Mouse (Mus musculus) kidney, embryonic 15.5 days (tissue): ENCODE data around the gene Emsy. TPM values are rescaled to one million over a fixed set of nuclear protein-coding genes. Genes with fewer than 3 reads are reported as not detected.

Source experiments
- ATAC-seq: fragments of 200-750 bp; cut with Nextera tagmentation; replicated peaks from 2 replicates; pipeline ENCODE4 v1.8.0; 2017; ENCODE audit warnings: moderate TSS enrichment; ENCODE audit not compliant: low FRiP score
- H3K27ac ChIP-seq: fragments of 300-500 bp; sonication (generic); 2 replicates; pipeline ENCODE4 v1.5.1; 2015; ENCODE audit warnings: mild to moderate bottlenecking, inconsistent platforms
- H3K27me3 ChIP-seq: fragments of 300-500 bp; sonication (generic); 2 replicates; pipeline ENCODE4 v1.6.1; 2015; ENCODE audit warnings: inconsistent platforms
- H3K36me3 ChIP-seq: fragments of 300-500 bp; sonication (generic); 2 replicates; pipeline ENCODE4 v1.6.1; 2015; ENCODE audit warnings: inconsistent platforms
- H3K4me1 ChIP-seq: fragments of 300-500 bp; sonication (generic); 2 replicates; pipeline ENCODE4 v1.6.1; 2015; ENCODE audit warnings: inconsistent platforms
- H3K4me2 ChIP-seq: fragments of 300-500 bp; sonication (generic); 2 replicates; pipeline ENCODE4 v1.6.1; 2015; ENCODE audit warnings: moderate library complexity, mild to moderate bottlenecking, inconsistent platforms
- H3K4me3 ChIP-seq: fragments of 300-500 bp; sonication (generic); replicated peaks from 2 replicates; pipeline ENCODE4 v1.5.1; 2015; ENCODE audit warnings: mild to moderate bottlenecking, inconsistent platforms
- H3K9ac ChIP-seq: fragments of 300-500 bp; sonication (generic); 2 replicates; pipeline ENCODE4 v1.6.1; 2015; ENCODE audit warnings: mild to moderate bottlenecking, inconsistent platforms
- H3K9me3 ChIP-seq: fragments of 300-500 bp; sonication (generic); replicated peaks from 2 replicates; pipeline ENCODE4 v1.6.1; 2016; ENCODE audit warnings: inconsistent platforms
- WGBS: fragments of 180-500 bp; shearing (Covaris S2); methylation state at CpG from one replicate; pipeline ENCODE4 v1.1.7; 2015; ENCODE audit warnings: mixed read lengths; 5-methylcytosine and 5-hydroxymethylcytosine counted together
- polyA plus RNA-seq: library from polyadenylated mRNA; unstranded; fragments of >200 nt; fragmentation: Nextera tagmentation; extraction: Ambion mirVana; gene quantifications from 2 replicates; pipeline ENCODE4 v1.2.1, GENCODE M21; 2015

Gene Emsy
- polyA plus RNA-seq, 1 experiment from 2014 or later: 32.4 TPM

DNA sequence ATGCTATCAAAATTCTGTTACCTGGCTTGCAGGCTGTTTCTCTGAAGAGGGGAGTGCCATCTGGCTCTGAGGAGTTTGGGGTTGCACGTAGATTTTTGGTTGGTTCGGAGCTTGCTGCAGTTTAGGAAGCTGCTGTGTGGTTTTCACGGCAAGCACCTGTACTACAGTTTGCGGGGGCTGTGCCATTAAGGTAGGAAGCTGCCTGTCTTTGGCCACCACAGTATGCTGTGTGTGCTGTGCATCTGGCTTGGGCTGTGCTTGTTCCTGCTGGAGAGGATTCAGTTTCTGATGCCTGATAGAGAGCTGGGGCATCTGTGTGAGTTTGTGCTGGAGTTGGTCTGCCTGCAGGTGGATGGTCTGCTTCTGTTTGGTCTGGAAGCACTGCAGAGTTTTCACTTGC lies 61.9 kb downstream of the Emsy start:
- Histone ChIP-seq H3K4me1 (no peaks in the 10 kb centered on the region), H3K9ac (no peak overlapping the region), H3K27me3 (no peaks in the 10 kb centered on the region), H3K9me3 (no peaks in the 10 kb centered on the region), H3K27ac (no peak overlapping the region), H3K36me3 (peaks cover 73% of the 10 kb centered on the region), H3K4me2 (no peak overlapping the region), H3K4me3 (no peak overlapping the region)
- no peak for ATAC-seq
- 94% methylated on average over 4 of the region's 4 CpGs for WGBS

DNA sequence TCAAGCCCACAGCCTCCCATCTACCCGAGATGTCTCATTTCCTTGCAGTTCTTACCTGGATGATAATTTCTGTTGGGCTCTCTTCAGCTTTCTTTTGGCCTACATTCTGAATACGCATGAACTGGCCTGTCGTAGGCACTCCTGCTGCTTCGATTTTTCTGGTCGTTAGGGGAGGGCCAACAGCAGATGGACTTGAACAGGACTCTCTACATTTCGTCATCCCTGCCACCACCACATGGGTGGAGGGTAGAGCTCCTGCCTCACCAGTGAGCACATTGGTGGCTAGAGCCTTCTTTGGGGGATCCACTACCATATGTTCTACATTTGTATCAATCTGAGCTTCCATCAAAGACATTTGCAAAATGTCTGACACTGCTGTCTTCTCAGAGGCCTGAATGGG lies 63.3 kb downstream of the Emsy start:
- no peak overlapping the region for H3K4me3 ChIP-seq
- H3K9me3 ChIP-seq: no peaks in the 10 kb centered on the region
- no peaks in the 10 kb centered on the region for H3K4me1 ChIP-seq
- no peak overlapping the region for H3K27ac ChIP-seq
- no peak overlapping the region for H3K4me2 ChIP-seq
- no peak for ATAC-seq
- H3K36me3 ChIP-seq: peaks cover 72% of the 10 kb centered on the region
- WGBS: 86% methylated on average over 6 of the region's 6 CpGs
- H3K9ac ChIP-seq: no peak overlapping the region
- no peaks in the 10 kb centered on the region for H3K27me3 ChIP-seq

DNA sequence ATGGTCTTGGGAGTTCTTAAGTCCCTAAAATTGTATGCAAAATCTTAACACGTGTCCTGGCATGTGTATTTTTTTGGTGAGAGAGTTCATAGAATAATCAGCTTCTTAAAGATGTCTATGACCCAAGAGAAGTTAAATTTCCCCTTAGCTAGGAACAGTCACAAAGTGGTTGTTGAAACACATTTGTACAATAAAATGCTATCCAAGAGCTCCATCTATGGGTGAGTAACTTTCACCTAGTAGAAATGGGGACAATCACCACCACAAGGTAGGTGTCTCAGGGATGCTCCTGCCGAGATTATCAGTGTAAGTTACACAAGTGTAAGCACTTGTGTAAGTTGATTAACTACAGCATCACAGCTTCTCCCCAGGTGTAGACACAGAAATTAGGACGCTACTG lies 67.6 kb downstream of the Emsy start:
- Histone ChIP-seq H3K9me3 (no peaks in the 10 kb centered on the region), H3K27me3 (no peaks in the 10 kb centered on the region), H3K4me2 (no peak overlapping the region), H3K4me3 (no peak overlapping the region), H3K9ac (no peak overlapping the region), H3K4me1 (no peaks in the 10 kb centered on the region), H3K36me3 (peaks cover 42% of the 10 kb centered on the region), H3K27ac (no peak overlapping the region)
- 63% methylated on average over 3 of the region's 3 CpGs for WGBS
- ATAC-seq: no peak

DNA sequence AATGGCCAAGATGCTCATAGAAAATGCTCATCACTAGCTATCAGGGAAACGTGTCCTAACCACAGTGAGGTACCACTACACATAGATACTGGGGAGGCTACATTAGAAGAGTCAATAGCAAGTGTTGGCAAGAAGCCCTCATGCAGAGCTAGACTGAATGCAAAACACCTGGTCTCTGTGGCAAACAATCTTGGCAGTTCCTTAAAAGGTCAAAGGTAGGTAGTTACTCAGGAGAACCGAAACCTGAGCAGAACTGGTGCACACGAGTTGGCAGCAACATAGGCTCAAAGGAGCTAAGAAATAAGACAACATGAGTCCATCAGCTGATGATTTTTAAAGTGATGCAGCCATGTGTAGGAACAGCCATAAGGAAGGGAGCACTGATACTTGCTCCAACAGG lies 70.3 kb downstream of the Emsy start:
- Histone ChIP-seq H3K27ac (no peak overlapping the region), H3K27me3 (no peaks in the 10 kb centered on the region), H3K4me3 (no peak overlapping the region), H3K4me2 (no peak overlapping the region), H3K9me3 (no peaks in the 10 kb centered on the region), H3K4me1 (no peaks in the 10 kb centered on the region), H3K36me3 (peaks cover 25% of the 10 kb centered on the region), H3K9ac (no peak overlapping the region)
- 70% methylated on average over 3 of the region's 3 CpGs for WGBS
- ATAC-seq: no peak

DNA sequence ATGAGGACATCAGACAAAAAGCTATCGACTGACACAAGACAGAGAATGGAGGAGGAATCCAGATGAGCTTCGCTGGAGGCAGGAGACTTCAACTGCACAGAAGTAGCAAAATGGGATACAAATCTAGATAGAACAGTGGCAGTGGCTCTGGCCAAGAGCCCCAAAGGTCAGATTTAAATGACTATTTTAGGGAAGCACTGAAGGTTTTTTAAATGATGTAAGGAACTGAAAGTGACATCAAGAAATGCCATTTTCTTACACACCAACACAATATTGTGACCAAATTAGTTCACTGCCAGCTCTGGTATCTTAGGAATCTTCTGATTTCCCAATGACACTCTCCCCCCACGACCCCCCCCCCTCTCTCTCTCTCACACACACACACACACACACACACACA lies 72.0 kb downstream of the Emsy start:
- ATAC-seq: no peak
- no peaks in the 10 kb centered on the region for H3K4me1 ChIP-seq
- H3K4me2 ChIP-seq: no peak overlapping the region
- no peak overlapping the region for H3K9ac ChIP-seq
- peaks cover 8% of the 10 kb centered on the region for H3K36me3 ChIP-seq
- WGBS: 82% methylated on average over 2 of the region's 3 CpGs
- H3K27ac ChIP-seq: no peak overlapping the region
- H3K4me3 ChIP-seq: no peak overlapping the region
- H3K27me3 ChIP-seq: no peaks in the 10 kb centered on the region
- H3K9me3 ChIP-seq: no peaks in the 10 kb centered on the region

DNA sequence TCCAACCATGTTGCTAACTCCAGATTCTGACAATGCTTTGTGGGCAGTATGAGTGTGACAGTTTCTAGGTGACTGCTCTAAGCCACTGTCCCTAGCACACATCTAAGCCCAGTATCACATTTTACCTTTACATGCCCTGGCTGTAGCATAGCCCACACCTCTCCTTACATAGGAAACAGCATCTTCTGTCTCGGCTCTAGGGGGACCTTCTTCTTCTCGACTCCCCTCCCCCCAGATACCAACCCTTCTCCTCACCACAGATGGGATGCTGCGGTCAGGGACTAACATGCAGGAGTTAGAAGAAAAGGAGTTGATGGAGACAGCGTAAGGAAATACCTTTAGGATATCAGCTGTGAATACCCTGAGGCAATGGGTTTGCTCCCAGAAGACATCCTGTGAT lies 75.3 kb downstream of the Emsy start:
- H3K9ac ChIP-seq: no peak overlapping the region
- H3K9me3 ChIP-seq: no peaks in the 10 kb centered on the region
- no peak overlapping the region for H3K27ac ChIP-seq
- H3K4me2 ChIP-seq: no peak overlapping the region
- H3K4me1 ChIP-seq: no peaks in the 10 kb centered on the region
- H3K4me3 ChIP-seq: no peak overlapping the region
- no peak for ATAC-seq
- H3K36me3 ChIP-seq: no peaks in the 10 kb centered on the region
- 80% methylated on average over 4 of the region's 4 CpGs for WGBS
- no peaks in the 10 kb centered on the region for H3K27me3 ChIP-seq

DNA sequence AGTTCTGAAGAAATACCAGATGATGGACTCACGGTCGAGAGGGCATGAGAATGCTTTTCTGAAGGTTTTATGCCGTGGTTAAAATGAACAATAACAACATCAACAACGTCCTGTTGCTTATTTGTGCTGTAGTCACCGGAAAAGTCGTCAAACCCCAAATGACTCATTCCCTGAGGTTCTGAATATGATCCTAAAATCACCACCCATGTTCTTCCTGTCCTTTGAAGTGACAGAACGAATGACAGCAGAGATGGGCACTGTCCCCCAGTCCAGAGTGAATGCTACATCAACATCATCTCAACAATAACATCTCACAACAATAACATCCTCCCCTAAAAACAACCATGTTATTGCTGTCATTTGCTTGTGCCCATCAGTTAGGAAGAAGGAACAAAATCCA lies 76.1 kb downstream of the Emsy start:
- Histone ChIP-seq H3K27me3 (no peaks in the 10 kb centered on the region), H3K9ac (no peak overlapping the region), H3K4me3 (no peak overlapping the region), H3K9me3 (no peaks in the 10 kb centered on the region), H3K36me3 (no peaks in the 10 kb centered on the region), H3K4me1 (no peaks in the 10 kb centered on the region), H3K27ac (peak overlapping the region; percentile 32; the same call in 1 of the 2 replicates), H3K4me2 (no peak overlapping the region)
- WGBS: 50% methylated on average over 7 of the region's 7 CpGs
- ATAC-seq: no peak

DNA sequence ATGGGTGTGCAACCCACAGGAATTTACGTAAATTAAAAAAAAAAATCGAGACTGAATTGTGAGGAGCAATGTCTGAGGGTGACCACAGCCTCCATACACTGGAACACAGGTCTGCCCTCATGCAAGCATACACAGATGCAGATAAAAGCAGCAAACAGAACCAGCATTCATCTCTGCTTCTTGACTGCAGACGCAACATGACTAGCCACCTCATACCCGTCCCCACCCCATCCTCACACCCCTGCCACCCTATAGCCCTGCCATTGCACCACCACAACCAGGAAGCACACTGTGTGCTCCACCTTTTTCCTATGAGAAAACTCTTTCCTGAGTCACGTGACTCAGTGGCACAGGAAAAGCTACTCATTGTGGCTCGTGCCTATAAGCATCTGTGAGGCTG lies 76.9 kb downstream of the Emsy start:
- ATAC-seq: no peak
- Histone ChIP-seq H3K27me3 (no peaks in the 10 kb centered on the region), H3K4me2 (no peak overlapping the region), H3K9me3 (no peaks in the 10 kb centered on the region), H3K4me1 (peaks cover 1% of the 10 kb centered on the region; the same call in 1 of the 2 replicates), H3K36me3 (no peaks in the 10 kb centered on the region), H3K9ac (no peak overlapping the region), H3K27ac (no peak overlapping the region), H3K4me3 (no peak overlapping the region)
- WGBS: 79% methylated on average over 6 of the region's 6 CpGs

DNA sequence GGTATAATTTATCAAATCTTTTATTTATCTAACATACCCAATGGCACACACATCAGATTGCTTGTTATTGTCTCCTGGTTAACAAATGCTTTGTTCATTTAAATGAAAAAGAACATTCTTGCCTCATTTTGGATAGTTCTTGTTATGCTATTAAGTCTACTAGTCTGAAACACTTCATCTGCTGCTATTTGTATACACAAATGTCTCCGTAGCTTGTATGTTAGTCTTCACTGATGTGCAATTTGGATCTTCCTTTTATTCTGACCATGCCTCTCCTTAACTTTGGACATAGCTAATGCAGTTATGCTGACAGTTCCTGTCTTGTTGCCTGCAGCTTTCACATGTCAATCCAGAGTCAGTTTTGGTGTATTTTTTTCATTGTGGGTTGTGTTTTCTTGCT lies 79.1 kb downstream of the Emsy start:
- WGBS: 88% methylated on average over 1 of the region's 1 CpGs
- Histone ChIP-seq H3K4me3 (no peak overlapping the region), H3K4me2 (no peak overlapping the region), H3K9ac (no peak overlapping the region), H3K4me1 (peaks cover 24% of the 10 kb centered on the region), H3K27ac (no peak overlapping the region), H3K27me3 (no peaks in the 10 kb centered on the region), H3K9me3 (no peaks in the 10 kb centered on the region), H3K36me3 (no peaks in the 10 kb centered on the region)
- ATAC-seq: no peak

DNA sequence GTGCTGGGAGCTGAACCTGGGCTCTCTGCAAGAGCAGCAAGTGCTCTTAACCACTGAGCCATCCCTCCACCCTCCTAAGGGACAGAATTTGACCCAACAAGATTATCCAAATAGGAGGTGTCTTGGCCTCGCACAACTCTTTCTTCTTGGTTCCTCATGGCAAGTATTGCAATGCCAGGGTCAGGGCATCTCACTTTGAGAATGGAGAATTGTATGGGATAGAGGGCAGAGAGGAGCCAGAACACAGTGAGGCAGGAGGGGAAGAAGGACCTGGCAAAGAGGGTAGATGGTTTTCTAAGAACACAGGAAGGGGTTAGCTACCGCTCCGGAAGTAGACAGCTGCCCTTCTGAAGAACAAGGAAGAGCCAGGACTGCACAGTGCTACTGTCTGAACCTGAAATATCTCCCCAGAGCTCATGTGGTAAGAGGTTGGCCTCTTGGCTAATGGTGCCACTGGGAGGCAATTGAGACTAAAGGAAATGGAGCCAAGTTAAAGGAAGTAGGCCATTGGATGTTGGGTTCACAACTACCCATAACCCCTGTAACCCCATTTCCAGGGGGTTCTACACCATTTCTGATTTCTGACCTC lies 80.8 kb downstream of the Emsy start:
- Histone ChIP-seq H3K4me3 (no peak overlapping the region), H3K27me3 (no peaks in the 10 kb centered on the region)
- WGBS: 97% methylated on average over 3 of the region's 3 CpGs

DNA sequence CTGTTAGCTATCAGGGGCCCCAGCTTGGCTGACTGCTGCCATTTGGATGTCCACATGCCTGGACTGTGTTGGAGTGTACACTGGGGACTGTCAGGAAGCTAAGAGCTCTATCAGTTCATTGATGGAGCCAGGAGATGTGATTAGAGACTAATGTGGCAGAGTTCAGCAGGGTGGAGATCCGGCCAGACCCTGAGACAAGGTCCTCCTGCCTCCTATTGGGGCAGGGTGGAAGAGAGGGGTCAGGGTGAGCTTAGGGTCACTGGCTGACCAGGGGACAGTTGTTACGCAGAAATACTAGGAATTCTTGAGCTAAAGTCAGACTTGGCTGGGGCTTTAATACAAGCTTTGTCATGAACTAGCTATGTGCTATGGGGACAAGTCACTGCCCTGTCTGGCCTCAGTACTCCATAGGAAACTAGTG lies 81.8 kb downstream of the Emsy start:
- WGBS: 69% methylated on average over 2 of the region's 2 CpGs
- ATAC-seq: no peak
- Histone ChIP-seq H3K27me3 (no peaks in the 10 kb centered on the region), H3K9ac (no peak overlapping the region), H3K9me3 (no peaks in the 10 kb centered on the region), H3K4me3 (no peak overlapping the region), H3K4me1 (peaks cover 41% of the 10 kb centered on the region), H3K36me3 (no peaks in the 10 kb centered on the region), H3K4me2 (no peak overlapping the region), H3K27ac (peak overlapping the region; percentile 97; the same call in 1 of the 2 replicates)

More for the DNA sequence above, 80.8 kb downstream of the Emsy start:
- Histone ChIP-seq H3K4me1 (peaks cover 40% of the 10 kb centered on the region), H3K36me3 (no peaks in the 10 kb centered on the region), H3K27ac (no peak overlapping the region), H3K4me2 (no peak overlapping the region), H3K9me3 (no peaks in the 10 kb centered on the region), H3K9ac (no peak overlapping the region)
- no peak for ATAC-seq

DNA sequence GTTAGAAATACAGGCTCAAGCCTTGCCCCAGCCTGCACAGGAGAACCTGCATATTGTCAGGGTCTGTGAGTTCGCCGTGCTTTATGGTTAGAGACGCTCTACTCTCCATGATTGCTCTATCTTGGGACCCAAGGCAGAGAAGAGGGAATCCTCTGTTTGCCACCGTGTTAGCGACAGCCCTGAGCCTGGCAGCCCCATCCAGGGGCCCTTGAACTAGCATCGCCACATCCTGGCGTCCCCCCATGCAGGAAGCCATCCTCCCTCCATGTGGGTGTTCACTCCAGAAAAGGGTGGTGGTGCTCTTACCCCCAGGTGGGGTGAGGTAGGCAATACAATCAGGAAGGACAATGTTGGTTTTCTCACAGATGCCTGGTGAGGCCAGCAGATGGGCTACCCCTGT lies 82.3 kb downstream of the Emsy start:
- Histone ChIP-seq H3K36me3 (no peaks in the 10 kb centered on the region), H3K4me3 (no peak overlapping the region), H3K9me3 (no peaks in the 10 kb centered on the region), H3K27me3 (no peaks in the 10 kb centered on the region), H3K4me1 (peaks cover 41% of the 10 kb centered on the region), H3K27ac (peak overlapping the region; percentile 97), H3K9ac (no peak overlapping the region), H3K4me2 (no peak overlapping the region)
- 92% methylated on average over 7 of the region's 7 CpGs for WGBS
- ATAC-seq: no peak

DNA sequence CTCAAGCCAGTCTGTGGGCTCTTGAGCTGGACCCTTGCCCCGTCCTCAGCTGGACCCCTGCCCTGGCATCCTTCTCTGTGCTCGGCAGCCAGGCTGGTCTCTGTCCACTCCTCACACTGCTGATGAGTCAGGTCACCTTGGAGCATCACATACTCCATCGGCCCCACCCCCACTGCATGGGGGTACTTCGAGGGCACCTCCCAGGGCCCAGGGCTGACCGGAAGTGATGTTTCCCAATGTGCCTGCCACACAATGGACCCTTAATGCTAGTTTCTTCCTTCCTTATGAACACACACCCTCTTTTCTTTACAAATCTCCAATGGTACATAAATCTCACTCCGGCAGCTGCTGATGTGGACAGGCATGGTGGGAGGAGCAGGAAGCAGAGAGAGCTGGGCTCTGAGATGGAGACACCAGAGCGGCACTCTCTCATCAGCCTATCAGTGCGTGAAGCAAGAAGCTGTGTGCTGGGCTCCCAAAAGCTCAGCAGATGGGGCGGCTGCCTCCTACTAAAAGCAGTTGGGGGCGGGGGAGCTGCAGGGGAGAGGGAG lies 83.3 kb downstream of the Emsy start:
- Histone ChIP-seq H3K27ac (peak overlapping the region; percentile 97), H3K9ac (no peak overlapping the region), H3K4me3 (no peak overlapping the region), H3K9me3 (no peaks in the 10 kb centered on the region), H3K4me2 (peak overlapping the region; percentile 12; the same call in 1 of the 2 replicates), H3K36me3 (no peaks in the 10 kb centered on the region), H3K27me3 (no peaks in the 10 kb centered on the region), H3K4me1 (peaks cover 41% of the 10 kb centered on the region)
- peak; percentile 85 for ATAC-seq
- 30% methylated on average over 10 of the region's 10 CpGs for WGBS
